Mouse (Mus musculus): ENCODE results near the gene Pkig. TPM values are rescaled to one million over a fixed set of nuclear protein-coding genes. Genes with fewer than 3 reads are reported as not detected.
"Not testable (repeated sequence)": the region's sequence is repeated elsewhere in the genome, so short reads cannot be mapped to it uniquely, and the experiment has no call there.

Gene Pkig
- polyA plus RNA-seq, 1 experiment from 2014 or later = 133 TPM

GRCm38 (mm10) chr2:163685761-163686200, 27.6 kb downstream of the Pkig start:
- Histone ChIP-seq H3K36me3 (ENCODE audit: control insufficient read depth, insufficient read depth, low read length) (no peaks in the 10 kb centered on the region), H3K4me3 (ENCODE audit: low read length) (no peak overlapping the region), H3K27me3 (ENCODE audit: control insufficient read depth, insufficient read depth, low read depth, low read length) (no peaks in the 10 kb centered on the region), H3K4me1 (replicated peaks; ENCODE audit: control insufficient read depth, insufficient read depth, low read length) (peaks cover 30% of the 10 kb centered on the region), H3K9ac (ENCODE audit: low read length) (no peak overlapping the region; the same call in 1 of the 2 replicates), H3K27ac (ENCODE audit: low read length) (peak overlapping the region; percentile 84), H3K9me3 (ENCODE audit: control insufficient read depth, low read length) (no peaks in the 10 kb centered on the region), H3K4me2 (ENCODE audit: low read depth, low read length) (peak overlapping the region; percentile 34)
- ATAC-seq (ENCODE audit: low read depth) = peak; percentile 90
- 16% methylated on average over 6 of the region's 6 CpGs for WGBS

GRCm38 (mm10) chr2:163686233-163686632, 28.0 kb downstream of the Pkig start:
- WGBS = 50% methylated on average over 5 of the region's 5 CpGs
- no peak overlapping the region for H3K4me3 ChIP-seq (ENCODE audit: low read length)
- peak; percentile 29 for ATAC-seq (ENCODE audit: low read depth)
- H3K36me3 ChIP-seq (ENCODE audit: control insufficient read depth, insufficient read depth, low read length) = no peaks in the 10 kb centered on the region
- peak overlapping the region; percentile 84 for H3K27ac ChIP-seq (ENCODE audit: low read length)
- H3K9ac ChIP-seq (ENCODE audit: low read length) = no peak overlapping the region; the same call in 1 of the 2 replicates
- no peaks in the 10 kb centered on the region for H3K9me3 ChIP-seq (ENCODE audit: control insufficient read depth, low read length)
- peak overlapping the region; percentile 34 for H3K4me2 ChIP-seq (ENCODE audit: low read depth, low read length)
- no peaks in the 10 kb centered on the region for H3K27me3 ChIP-seq (ENCODE audit: control insufficient read depth, insufficient read depth, low read depth, low read length)
- peaks cover 31% of the 10 kb centered on the region for H3K4me1 ChIP-seq (replicated peaks; ENCODE audit: control insufficient read depth, insufficient read depth, low read length)

- no peak overlapping the region for H3K4me3 ChIP-seq (ENCODE audit: low read length)
- no peaks in the 10 kb centered on the region for H3K27me3 ChIP-seq (ENCODE audit: control insufficient read depth, insufficient read depth, low read depth, low read length)
- 53% methylated on average over 3 of the region's 3 CpGs for WGBS
- H3K9me3 ChIP-seq (ENCODE audit: control insufficient read depth, low read length) = no peaks in the 10 kb centered on the region
- H3K36me3 ChIP-seq (ENCODE audit: control insufficient read depth, insufficient read depth, low read length) = no peaks in the 10 kb centered on the region
- no peak for ATAC-seq (ENCODE audit: low read depth)
- no peak overlapping the region for H3K4me2 ChIP-seq (ENCODE audit: low read depth, low read length)
- H3K9ac ChIP-seq (ENCODE audit: low read length) = no peak overlapping the region
- H3K27ac ChIP-seq (ENCODE audit: low read length) = no peak overlapping the region
- peaks cover 31% of the 10 kb centered on the region for H3K4me1 ChIP-seq (replicated peaks; ENCODE audit: control insufficient read depth, insufficient read depth, low read length)
These were observed 28.7 kb downstream of the Pkig start for GRCm38 (mm10) chr2:163686886-163687285.

- H3K27ac ChIP-seq (ENCODE audit: low read length); ATAC-seq (ENCODE audit: low read depth); H3K4me3 ChIP-seq (ENCODE audit: low read length); H3K27me3 ChIP-seq (ENCODE audit: control insufficient read depth, insufficient read depth, low read depth, low read length); H3K9ac ChIP-seq (ENCODE audit: low read length); H3K9me3 ChIP-seq (ENCODE audit: control insufficient read depth, low read length); H3K4me2 ChIP-seq (ENCODE audit: low read depth, low read length); H3K36me3 ChIP-seq (ENCODE audit: control insufficient read depth, insufficient read depth, low read length): not testable (repeated sequence)
- H3K4me1 ChIP-seq (replicated peaks; ENCODE audit: control insufficient read depth, insufficient read depth, low read length) = peaks cover 34% of the 10 kb centered on the region
- WGBS = 93% methylated on average over 1 of the region's 1 CpGs
These were observed 30.2 kb downstream of the Pkig start for GRCm38 (mm10) chr2:163688377-163688776.

GRCm38 (mm10) chr2:163689771-163690170, 31.6 kb downstream of the Pkig start:
- Histone ChIP-seq H3K4me2 (ENCODE audit: low read depth, low read length) (no peak overlapping the region), H3K27me3 (ENCODE audit: control insufficient read depth, insufficient read depth, low read depth, low read length) (no peaks in the 10 kb centered on the region), H3K9ac (ENCODE audit: low read length) (no peak overlapping the region), H3K4me1 (replicated peaks; ENCODE audit: control insufficient read depth, insufficient read depth, low read length) (peaks cover 32% of the 10 kb centered on the region), H3K27ac (ENCODE audit: low read length) (0 out of 2 replicates have a peak overlapping the region, but pooled peaks have one; percentile 3), H3K4me3 (ENCODE audit: low read length) (no peak overlapping the region), H3K36me3 (ENCODE audit: control insufficient read depth, insufficient read depth, low read length) (no peaks in the 10 kb centered on the region), H3K9me3 (ENCODE audit: control insufficient read depth, low read length) (no peaks in the 10 kb centered on the region)
- no peak for ATAC-seq (ENCODE audit: low read depth)
- WGBS = 70% methylated on average over 3 of the region's 3 CpGs

- Histone ChIP-seq H3K4me3 (ENCODE audit: low read length) (no peak overlapping the region), H3K9me3 (ENCODE audit: control insufficient read depth, low read length) (no peaks in the 10 kb centered on the region), H3K4me1 (replicated peaks; ENCODE audit: control insufficient read depth, insufficient read depth, low read length) (peaks cover 26% of the 10 kb centered on the region), H3K36me3 (ENCODE audit: control insufficient read depth, insufficient read depth, low read length) (no peaks in the 10 kb centered on the region), H3K27me3 (ENCODE audit: control insufficient read depth, insufficient read depth, low read depth, low read length) (no peaks in the 10 kb centered on the region), H3K9ac (ENCODE audit: low read length) (no peak overlapping the region), H3K27ac (ENCODE audit: low read length) (0 out of 2 replicates have a peak overlapping the region, but pooled peaks have one; percentile 7), H3K4me2 (ENCODE audit: low read depth, low read length) (no peak overlapping the region)
- WGBS = 67% methylated on average over 8 of the region's 8 CpGs
- peak; percentile 39; the same call in 1 of the 2 replicates for ATAC-seq (ENCODE audit: low read depth)
These were observed 32.5 kb downstream of the Pkig start for GRCm38 (mm10) chr2:163690409-163691304.

GRCm38 (mm10) chr2:163691846-163692605, 33.8 kb downstream of the Pkig start:
- no peak overlapping the region for H3K4me3 ChIP-seq (ENCODE audit: low read length)
- peaks cover 13% of the 10 kb centered on the region; the same call in 1 of the 2 replicates for H3K4me1 ChIP-seq (replicated peaks; ENCODE audit: control insufficient read depth, insufficient read depth, low read length)
- no peak for ATAC-seq (ENCODE audit: low read depth)
- H3K9me3 ChIP-seq (ENCODE audit: control insufficient read depth, low read length) = no peaks in the 10 kb centered on the region
- H3K9ac ChIP-seq (ENCODE audit: low read length) = no peak overlapping the region
- H3K27ac ChIP-seq (ENCODE audit: low read length) = no peak overlapping the region
- H3K36me3 ChIP-seq (ENCODE audit: control insufficient read depth, insufficient read depth, low read length) = no peaks in the 10 kb centered on the region
- 74% methylated on average over 6 of the region's 6 CpGs for WGBS
- no peak overlapping the region for H3K4me2 ChIP-seq (ENCODE audit: low read depth, low read length)
- no peaks in the 10 kb centered on the region for H3K27me3 ChIP-seq (ENCODE audit: control insufficient read depth, insufficient read depth, low read depth, low read length)

GRCm38 (mm10) chr2:163692873-163693612, 34.9 kb downstream of the Pkig start:
- H3K4me2 ChIP-seq (ENCODE audit: low read depth, low read length) = no peak overlapping the region
- no peak overlapping the region for H3K4me3 ChIP-seq (ENCODE audit: low read length)
- peak overlapping the region; percentile 75 for H3K27ac ChIP-seq (ENCODE audit: low read length)
- H3K9ac ChIP-seq (ENCODE audit: low read length) = no peak overlapping the region
- no peaks in the 10 kb centered on the region for H3K27me3 ChIP-seq (ENCODE audit: control insufficient read depth, insufficient read depth, low read depth, low read length)
- no peaks in the 10 kb centered on the region for H3K9me3 ChIP-seq (ENCODE audit: control insufficient read depth, low read length)
- WGBS = 55% methylated on average over 3 of the region's 3 CpGs
- ATAC-seq (ENCODE audit: low read depth) = peak; percentile 4; the same call in 1 of the 2 replicates
- H3K36me3 ChIP-seq (ENCODE audit: control insufficient read depth, insufficient read depth, low read length) = no peaks in the 10 kb centered on the region
- H3K4me1 ChIP-seq (replicated peaks; ENCODE audit: control insufficient read depth, insufficient read depth, low read length) = peaks cover 16% of the 10 kb centered on the region
